8 mouse cellular contexts compared by ENCODE assay signal in the genomic region with DNA sequence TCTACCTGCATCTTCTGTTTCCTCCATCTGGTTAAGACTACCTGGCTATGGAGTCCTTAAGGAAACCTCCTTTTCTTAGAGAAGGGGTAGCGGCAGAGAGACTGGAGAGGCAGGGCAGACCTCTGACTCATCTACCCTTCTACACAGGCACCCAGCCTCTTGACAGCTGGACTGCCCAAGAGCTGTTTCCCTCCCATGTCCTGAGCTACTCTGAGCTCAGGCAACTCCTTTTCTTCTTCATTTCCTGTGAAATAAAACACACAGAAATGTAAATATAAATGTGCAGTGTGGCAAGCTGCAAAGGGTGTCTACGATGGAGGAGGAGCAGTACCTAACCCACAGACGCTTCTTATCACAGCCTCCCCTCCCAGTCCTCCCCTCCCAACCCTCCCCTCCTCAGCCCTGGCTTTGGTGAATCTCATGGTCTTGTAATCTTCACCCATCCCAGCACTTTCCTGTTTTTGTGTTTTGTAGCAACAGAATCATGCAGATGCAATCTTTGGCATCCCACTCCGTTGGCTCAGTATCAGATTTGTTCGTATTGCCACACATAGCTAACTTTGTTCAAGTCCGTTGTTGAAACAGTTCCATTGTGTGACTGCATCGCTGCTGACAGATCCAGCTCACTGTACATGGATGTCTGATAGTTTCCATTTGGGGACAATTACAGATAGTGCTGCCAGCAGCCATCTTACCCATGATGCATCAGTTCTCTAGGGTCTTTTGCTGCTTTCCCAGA. TPM values are rescaled to one million over a fixed set of nuclear protein-coding genes. Genes with fewer than 3 reads are reported as not detected.
DNase-seq lines count a peak whose midpoint lies in the region; ATAC-seq lines count a peak whose summit lies in the region.

No protein-coding gene starts in this region.

- H3K4me3 ChIP-seq in midbrain, embryonic 13.5 days (replicated peaks): no peak overlapping the region
- H3K4me3 ChIP-seq in midbrain, embryonic 10.5 days: no peak overlapping the region
- no peak overlapping the region for H3K4me3 ChIP-seq in heart, embryonic 14.5 days (ENCODE audit: control insufficient read depth in 1 of 2, insufficient read depth in 1 of 2, low read depth in 1 of 2, low read length in 2 of 2)
- H3K4me3 ChIP-seq in neural tube, embryonic 14.5 days (ENCODE audit: low read depth, low read length): no peak overlapping the region

- H3K27ac ChIP-seq in midbrain, embryonic 13.5 days: no peak overlapping the region
- no peak overlapping the region for H3K27ac ChIP-seq in midbrain, embryonic 10.5 days (replicated peaks)
- peak overlapping the region; percentile 68 to 75 for H3K27ac ChIP-seq in heart, embryonic 14.5 days (replicated peaks in 1 of 2; ENCODE audit: control insufficient read depth in 1 of 2, insufficient read depth in 1 of 2, low read depth in 2 of 2, low read length in 2 of 2)
- peak overlapping the region; percentile 70 for H3K27ac ChIP-seq in neural tube, embryonic 14.5 days (ENCODE audit: low read depth, low read length)

- no peak for ATAC-seq in midbrain, embryonic 13.5 days
- peak; percentile 63 for ATAC-seq in heart, embryonic 14.5 days (ENCODE audit: insufficient number of reproducible peaks, insufficient read depth, low FRiP score, low read depth)
- peak; percentile 67; the same call in 1 of the 2 replicates for ATAC-seq in neural tube, embryonic 14.5 days (ENCODE audit: low read depth)
- no peak for ATAC-seq in activated CD4-positive, CD25-positive, alpha-beta regulatory T cell, adult 4 months

- no peaks in the 10 kb centered on the region for H3K9me3 ChIP-seq in midbrain, embryonic 13.5 days
- no peaks in the 10 kb centered on the region for H3K9me3 ChIP-seq in midbrain, embryonic 10.5 days (replicated peaks)
- no peaks in the 10 kb centered on the region for H3K9me3 ChIP-seq in heart, embryonic 14.5 days (ENCODE audit: control insufficient read depth, low read length)
- H3K9me3 ChIP-seq in neural tube, embryonic 14.5 days (ENCODE audit: control insufficient read depth, low read length): no peaks in the 10 kb centered on the region

- H3K4me2 ChIP-seq in midbrain, embryonic 13.5 days (replicated peaks): no peak overlapping the region
- peak overlapping the region; percentile 39 for H3K4me2 ChIP-seq in heart, embryonic 14.5 days (ENCODE audit: low read length)
- no peak overlapping the region for H3K4me2 ChIP-seq in neural tube, embryonic 14.5 days (ENCODE audit: low read depth, low read length)

- DNase-seq in midbrain, embryonic 10.5 days (ENCODE audit: low spot score): no peak
- peak; percentile 54 for DNase-seq in fat pad, adult 2 months (ENCODE audit: extremely low read depth, low read depth, low spot score)
- peak; percentile 77 for DNase-seq in liver
- no peak for DNase-seq in spleen, postnatal 10 days (ENCODE audit: low spot score in 2 of 2)

- no peaks in the 10 kb centered on the region; the same call in 1 of the 2 replicates for H3K4me1 ChIP-seq in midbrain, embryonic 13.5 days (replicated peaks)
- H3K4me1 ChIP-seq in midbrain, embryonic 10.5 days: no peaks in the 10 kb centered on the region
- peaks cover 4 to 17% of the 10 kb centered on the region in 2 experiments for H3K4me1 ChIP-seq in heart, embryonic 14.5 days (ENCODE audit: control insufficient read depth in 2 of 2, insufficient read depth in 2 of 2, low read length in 2 of 2)
- no peaks in the 10 kb centered on the region; the same call in 1 of the 2 replicates for H3K4me1 ChIP-seq in neural tube, embryonic 14.5 days (ENCODE audit: control insufficient read depth, insufficient read depth, low read length)

- peaks cover 37% of the 10 kb centered on the region for H3K36me3 ChIP-seq in midbrain, embryonic 13.5 days
- H3K36me3 ChIP-seq in midbrain, embryonic 10.5 days: peaks cover 38% of the 10 kb centered on the region
- H3K36me3 ChIP-seq in heart, embryonic 14.5 days (ENCODE audit: control insufficient read depth, insufficient read depth, low read length): peaks cover 29% of the 10 kb centered on the region
- H3K36me3 ChIP-seq in neural tube, embryonic 14.5 days (ENCODE audit: control insufficient read depth, insufficient read depth, low read length): peaks cover 30% of the 10 kb centered on the region

- H3K9ac ChIP-seq in midbrain, embryonic 13.5 days (replicated peaks): 0 out of 2 replicates have a peak overlapping the region, but pooled peaks have one; percentile 12
- peak overlapping the region; percentile 16; the same call in 1 of the 2 replicates for H3K9ac ChIP-seq in heart, embryonic 14.5 days (ENCODE audit: low read length)
- H3K9ac ChIP-seq in neural tube, embryonic 14.5 days (replicated peaks; ENCODE audit: low read depth, low read length): no peak overlapping the region

- 82% methylated on average over 7 of the region's 7 CpGs for WGBS in midbrain, embryonic 13.5 days
- 88% methylated on average over 7 of the region's 7 CpGs for WGBS in midbrain, embryonic 10.5 days
- 24% methylated on average over 7 of the region's 7 CpGs for WGBS in heart, embryonic 14.5 days
- 66% methylated on average over 7 of the region's 7 CpGs for WGBS in neural tube, embryonic 14.5 days

- no peaks in the 10 kb centered on the region for H3K27me3 ChIP-seq in midbrain, embryonic 13.5 days
- no peaks in the 10 kb centered on the region for H3K27me3 ChIP-seq in midbrain, embryonic 10.5 days (ENCODE audit: low read depth, poor library complexity, severe bottlenecking)
- H3K27me3 ChIP-seq in heart, embryonic 14.5 days (ENCODE audit: control insufficient read depth, insufficient read depth, low read length): no peaks in the 10 kb centered on the region
- no peaks in the 10 kb centered on the region for H3K27me3 ChIP-seq in neural tube, embryonic 14.5 days (ENCODE audit: control insufficient read depth, insufficient read depth, low read length)

RNA-seq across cellular contexts. Expression of a gene that starts 7.8 kb away (rescaled TPM):
- polyA plus RNA-seq in midbrain, embryonic 13.5 days (2015; fragmentation: Nextera tagmentation; extraction: Ambion mirVana): 204 and 205 TPM in 2 replicates
- polyA plus RNA-seq in midbrain, embryonic 10.5 days (2016; fragmentation: Nextera tagmentation; extraction: Ambion mirVana): 166 and 195 TPM in 2 replicates
- 151 and 164 TPM in 2 replicates for polyA plus RNA-seq in heart, embryonic 14.5 days (2014; fragmentation: Nextera tagmentation; extraction: Ambion mirVana)
- polyA plus RNA-seq in neural tube, embryonic 14.5 days (2014; fragmentation: Nextera tagmentation; extraction: Ambion mirVana): 213 and 243 TPM in 2 replicates
- 100 to 1,000 TPM in 1 of 2 experiments, 10 to 100 TPM in 1; 98.4 to 118 TPM for polyA plus RNA-seq in activated CD4-positive, CD25-positive, alpha-beta regulatory T cell, adult 4 months (2017; shearing (Covaris generic))

RNA-seq across cellular contexts. Expression of a gene that starts 40.1 kb away (rescaled TPM):
- polyA plus RNA-seq in midbrain, embryonic 13.5 days (2015; fragmentation: Nextera tagmentation; extraction: Ambion mirVana): 18.3 and 30.8 TPM in 2 replicates
- polyA plus RNA-seq in midbrain, embryonic 10.5 days (2016; fragmentation: Nextera tagmentation; extraction: Ambion mirVana): 6.4 and 10.3 TPM in 2 replicates
- polyA plus RNA-seq in heart, embryonic 14.5 days (2014; fragmentation: Nextera tagmentation; extraction: Ambion mirVana): 3.5 and 6.8 TPM in 2 replicates
- polyA plus RNA-seq in neural tube, embryonic 14.5 days (2014; fragmentation: Nextera tagmentation; extraction: Ambion mirVana): 20.6 and 29.8 TPM in 2 replicates
- polyA plus RNA-seq in activated CD4-positive, CD25-positive, alpha-beta regulatory T cell, adult 4 months (2017; shearing (Covaris generic)): 1 to 10 TPM; 4.0 to 9.6 TPM

RNA-seq across cellular contexts. Expression of a gene that starts 51.9 kb away (rescaled TPM):
- 6.9 and 7.3 TPM in 2 replicates for polyA plus RNA-seq in midbrain, embryonic 13.5 days (2015; fragmentation: Nextera tagmentation; extraction: Ambion mirVana)
- polyA plus RNA-seq in midbrain, embryonic 10.5 days (2016; fragmentation: Nextera tagmentation; extraction: Ambion mirVana): 5.3 and 8.0 TPM in 2 replicates
- 17.0 and 19.9 TPM in 2 replicates for polyA plus RNA-seq in heart, embryonic 14.5 days (2014; fragmentation: Nextera tagmentation; extraction: Ambion mirVana)
- 11.4 TPM in 2 replicates for polyA plus RNA-seq in neural tube, embryonic 14.5 days (2014; fragmentation: Nextera tagmentation; extraction: Ambion mirVana)
- polyA plus RNA-seq in activated CD4-positive, CD25-positive, alpha-beta regulatory T cell, adult 4 months (2017; shearing (Covaris generic)): 10 to 100 TPM; 23.4 to 24.8 TPM

Comparison
In these comparisons a context has a peak if more than half of its experiments do, and no peak if none do; other contexts are left out.
1. ATAC-seq: peak in heart, embryonic 14.5 days (single experiment) and neural tube, embryonic 14.5 days (single experiment); none in midbrain, embryonic 13.5 days (single experiment) and activated CD4-positive, CD25-positive, alpha-beta regulatory T cell, adult 4 months (single experiment).
2. H3K27ac ChIP-seq: peak in heart, embryonic 14.5 days (2 of 2) and neural tube, embryonic 14.5 days (single experiment); none in midbrain, embryonic 13.5 days (single experiment) and midbrain, embryonic 10.5 days (single experiment).
3. DNase-seq: peak in fat pad, adult 2 months (single experiment) and liver (single experiment); none in midbrain, embryonic 10.5 days (single experiment) and spleen, postnatal 10 days (0 of 2).